Mouse (Mus musculus) thymus, adult 2 months (tissue): ENCODE results near the gene Rpl27. TPM values are rescaled to one million over a fixed set of nuclear protein-coding genes. Genes with fewer than 3 reads are reported as not detected.
"Not testable (repeated sequence)": the region's sequence is repeated elsewhere in the genome, so short reads cannot be mapped to it uniquely, and the experiment has no call there.

ENCODE experiments used
- DNase-seq: peaks from one replicate; pipeline ENCODE4 v3.0.0; 2021
- H3K27ac ChIP-seq: fragments of 200-500 bp; 2 replicates; pipeline ENCODE4 v1.5.1; 2012; ENCODE audit warnings: low read length, control low read depth; ENCODE audit not compliant: control insufficient read depth, insufficient read depth
- H3K27me3 ChIP-seq: fragments of 200-500 bp; 2 replicates; pipeline ENCODE4 v1.6.1; 2012; ENCODE audit warnings: mild to moderate bottlenecking, low read length, moderate library complexity, mixed read lengths; ENCODE audit not compliant: control insufficient read depth, insufficient read depth
- H3K36me3 ChIP-seq: fragments of 200-500 bp; 2 replicates; pipeline ENCODE4 v1.6.1; 2012; ENCODE audit warnings: mild to moderate bottlenecking, low read length, moderate library complexity; ENCODE audit not compliant: control insufficient read depth, insufficient read depth
- H3K4me1 ChIP-seq: fragments of 200-500 bp; replicated peaks from 2 replicates; pipeline ENCODE4 v1.6.1; 2012; ENCODE audit warnings: low read length; ENCODE audit not compliant: control insufficient read depth, insufficient read depth
- H3K4me3 ChIP-seq: fragments of 200-500 bp; 2 replicates; pipeline ENCODE4 v1.5.1; 2012; ENCODE audit warnings: mild to moderate bottlenecking, low read length, control low read depth, moderate library complexity; ENCODE audit not compliant: control insufficient read depth, insufficient read depth
- CTCF ChIP-seq: fragments of 200-500 bp; IDR thresholded peaks from 2 replicates; pipeline ENCODE4 v1.5.1; 2012; ENCODE audit warnings: mild to moderate bottlenecking, control low read depth, low read length, moderate library complexity, borderline replicate concordance; ENCODE audit not compliant: control insufficient read depth, poor library complexity, insufficient read depth; ENCODE audit errors: extremely low read depth
- POLR2A ChIP-seq: fragments of 200-500 bp; IDR thresholded peaks from 2 replicates; pipeline ENCODE4 v1.6.1; 2012; ENCODE audit warnings: mild to moderate bottlenecking, low read length, control low read depth, moderate library complexity; ENCODE audit not compliant: control insufficient read depth, poor library complexity, insufficient read depth; ENCODE audit errors: extremely low read depth
- WGBS: fragments of 180-500 bp; shearing (Covaris S2); methylation state at CpG from one replicate; pipeline ENCODE4 v1.1.7; 2018; 5-methylcytosine and 5-hydroxymethylcytosine counted together
- polyA plus RNA-seq: library from polyadenylated mRNA; depleted of rRNA; stranded (reverse); fragments of >200 nt; gene quantifications from 2 replicates; pipeline ENCODE4 v1.2.3, GENCODE M21; 2012

The Rpl27 gene
- polyA plus RNA-seq, 1 experiment, result 730 TPM

DNA sequence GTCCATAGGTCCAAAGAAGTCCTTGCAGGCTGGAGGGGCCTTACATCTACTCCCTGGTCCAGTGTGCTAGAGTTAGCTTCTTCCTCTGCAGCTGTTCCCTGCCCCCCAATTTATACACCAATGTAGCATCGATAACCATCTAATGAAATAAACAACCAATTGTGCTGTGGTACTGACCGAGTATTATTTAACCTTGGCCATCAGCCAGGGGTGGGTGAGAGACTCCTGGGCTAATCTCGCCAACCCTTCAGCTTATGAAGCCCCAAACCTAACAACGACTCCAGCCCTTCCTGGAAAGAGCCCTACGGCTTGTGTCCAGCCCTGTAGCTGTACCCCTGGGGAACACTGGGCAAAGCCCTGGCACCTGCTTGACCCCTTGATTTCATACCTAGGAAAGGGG is 32.2 kb downstream of the Rpl27 start:
- H3K27me3 ChIP-seq, result no peaks in the 10 kb centered on the region
- no peak overlapping the region for H3K27ac ChIP-seq
- H3K36me3 ChIP-seq, result no peaks in the 10 kb centered on the region
- H3K4me3 ChIP-seq, result no peak overlapping the region
- no peak for DNase-seq
- TF ChIP-seq POLR2A, result no peak
- TF ChIP-seq CTCF, result no peak
- 87% methylated on average over 5 of the region's 5 CpGs for WGBS
- no peaks in the 10 kb centered on the region for H3K4me1 ChIP-seq

DNA sequence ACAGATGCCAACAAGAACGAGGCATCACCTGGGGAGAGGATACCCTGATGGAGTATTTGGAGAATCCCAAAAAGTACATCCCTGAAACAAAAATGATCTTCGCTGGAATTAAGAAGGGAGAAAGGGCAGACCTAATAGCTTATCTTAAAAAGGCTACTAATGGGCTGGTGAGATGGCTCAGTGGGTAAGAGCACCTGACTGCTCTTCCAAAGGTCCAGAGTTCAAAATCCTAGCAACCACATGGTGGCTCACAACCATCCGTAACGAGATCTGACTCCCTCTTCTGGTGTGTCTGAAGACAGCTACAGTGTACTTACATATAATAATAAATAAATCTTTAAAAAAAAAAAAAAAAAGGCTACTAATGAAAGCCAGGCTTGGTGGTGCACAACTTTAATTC is 34.3 kb downstream of the Rpl27 start:
- H3K36me3 ChIP-seq, H3K27me3 ChIP-seq, H3K4me1 ChIP-seq, H3K27ac ChIP-seq, DNase-seq, H3K4me3 ChIP-seq: not testable (repeated sequence)
- 94% methylated on average over 4 of the region's 4 CpGs for WGBS

DNA sequence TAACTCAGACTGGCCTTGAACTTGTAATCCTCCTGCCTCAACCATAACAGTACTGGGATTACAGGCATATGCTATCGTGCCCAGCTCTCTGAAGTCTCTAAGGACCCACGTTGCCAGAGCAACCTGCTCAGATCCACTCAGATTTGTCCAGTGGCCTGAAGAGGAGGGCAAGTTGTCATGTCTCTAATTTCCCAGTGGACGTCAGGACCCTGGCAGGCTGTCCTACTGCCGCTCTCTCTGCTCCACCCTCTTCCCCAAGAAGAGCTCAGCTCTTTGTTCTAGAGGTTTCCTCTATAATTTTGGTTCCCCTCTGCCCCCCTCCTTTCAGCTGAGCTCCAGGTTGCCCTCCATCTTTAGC is 35.1 kb downstream of the Rpl27 start:
- Histone ChIP-seq H3K36me3 (no peaks in the 10 kb centered on the region), H3K4me3 (no peak overlapping the region), H3K27ac (no peak overlapping the region), H3K4me1 (no peaks in the 10 kb centered on the region), H3K27me3 (no peaks in the 10 kb centered on the region)
- TF ChIP-seq CTCF, result no peak
- no peak for TF ChIP-seq POLR2A
- WGBS, result 56% methylated on average over 4 of the region's 4 CpGs
- no peak for DNase-seq

DNA sequence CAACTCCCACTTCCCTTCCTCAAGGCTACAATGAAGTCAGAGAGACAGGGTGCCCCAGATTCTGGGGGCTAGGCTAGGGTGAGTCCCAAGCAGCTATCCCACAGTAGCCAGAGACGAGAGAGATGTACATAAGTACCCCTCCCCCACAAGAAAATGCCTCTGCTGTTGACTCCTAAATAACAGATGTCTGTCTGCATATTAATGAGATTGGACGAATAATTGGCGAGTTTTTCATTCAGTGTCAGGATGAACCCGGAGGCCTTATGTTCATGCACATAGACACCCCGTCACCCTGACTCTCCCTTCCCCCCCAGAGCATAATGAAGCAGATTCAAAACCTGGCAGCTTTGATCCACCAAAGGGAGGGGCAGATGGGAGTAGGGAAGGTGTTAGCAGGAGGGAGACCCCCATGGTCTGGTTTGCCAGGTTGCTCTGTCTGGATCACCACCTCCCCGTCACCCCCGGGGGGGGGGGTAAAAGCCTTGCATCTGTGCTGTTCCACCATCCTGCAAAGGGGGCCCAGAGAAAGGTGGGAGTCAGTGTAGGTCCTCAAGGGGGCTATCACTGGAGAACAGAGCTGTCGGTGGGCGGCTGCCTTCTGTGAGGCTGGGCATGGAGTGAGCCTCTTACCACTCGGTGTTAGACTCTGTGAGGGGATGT is 35.6 kb downstream of the Rpl27 start:
- 89% methylated on average over 10 of the region's 10 CpGs for WGBS

DNA sequence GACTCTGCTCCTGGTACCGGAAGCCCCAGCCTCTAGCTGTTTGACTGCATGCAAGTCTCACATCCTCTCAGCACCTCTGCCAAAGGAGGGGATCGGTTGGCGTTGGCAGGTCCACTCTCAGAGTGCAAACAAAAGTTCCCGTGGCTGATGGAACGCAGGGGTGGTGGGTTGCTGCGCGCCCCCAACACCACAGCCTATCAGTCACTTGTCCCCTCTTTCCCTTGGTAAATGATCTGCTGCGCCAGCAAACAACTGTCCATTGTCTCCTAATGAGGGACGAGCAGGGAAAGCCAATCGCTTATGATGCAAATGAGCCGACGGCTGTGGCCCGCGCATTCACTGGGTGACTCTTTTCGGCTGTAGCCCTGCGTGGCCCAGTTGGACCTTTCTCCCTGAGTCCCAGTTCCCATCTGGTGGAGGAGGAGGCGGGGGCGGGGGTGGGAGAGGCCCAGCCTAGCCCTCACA is 37.1 kb downstream of the Rpl27 start:
- Histone ChIP-seq H3K4me1 (no peaks in the 10 kb centered on the region), H3K36me3 (no peaks in the 10 kb centered on the region), H3K4me3 (no peak overlapping the region), H3K27me3 (no peaks in the 10 kb centered on the region), H3K27ac (no peak overlapping the region)
- WGBS, result 59% methylated on average over 18 of the region's 18 CpGs
- no peak for TF ChIP-seq POLR2A
- no peak for TF ChIP-seq CTCF
- no peak for DNase-seq

More for the DNA sequence above, 35.6 kb downstream of the Rpl27 start:
- H3K27me3 ChIP-seq, result no peaks in the 10 kb centered on the region
- TF ChIP-seq POLR2A (no peak), CTCF (no peak)
- H3K4me1 ChIP-seq, result no peaks in the 10 kb centered on the region
- H3K36me3 ChIP-seq, result no peaks in the 10 kb centered on the region
- no peak for DNase-seq
- H3K4me3 ChIP-seq, result no peak overlapping the region
- H3K27ac ChIP-seq, result no peak overlapping the region

DNA sequence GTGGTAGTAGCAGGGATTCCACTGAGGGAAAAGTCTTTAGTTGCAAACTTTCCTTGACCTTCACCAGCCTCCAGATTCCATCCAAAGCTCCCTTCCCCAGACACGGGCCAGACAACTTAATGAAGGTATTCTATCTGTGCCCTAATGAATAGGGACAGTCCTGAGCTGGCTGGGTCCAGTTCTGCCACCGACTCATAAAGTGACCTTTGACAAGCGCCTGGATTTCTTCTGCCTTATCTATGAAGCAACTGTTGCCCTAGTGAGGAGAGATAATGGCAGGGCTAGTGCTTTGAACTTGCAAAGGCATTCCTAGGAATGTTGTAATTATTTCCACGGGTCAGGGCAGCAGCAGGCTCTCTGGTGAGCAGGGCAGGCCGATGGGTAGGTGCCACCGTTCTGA is 38.8 kb downstream of the Rpl27 start:
- H3K36me3 ChIP-seq, result no peaks in the 10 kb centered on the region
- WGBS, result 83% methylated on average over 6 of the region's 6 CpGs
- H3K27me3 ChIP-seq, result no peaks in the 10 kb centered on the region
- no peak overlapping the region; the same call in 1 of the 2 replicates for H3K27ac ChIP-seq
- TF ChIP-seq CTCF, result no peak
- TF ChIP-seq POLR2A, result no peak
- H3K4me3 ChIP-seq, result no peak overlapping the region
- no peak for DNase-seq
- H3K4me1 ChIP-seq, result no peaks in the 10 kb centered on the region

DNA sequence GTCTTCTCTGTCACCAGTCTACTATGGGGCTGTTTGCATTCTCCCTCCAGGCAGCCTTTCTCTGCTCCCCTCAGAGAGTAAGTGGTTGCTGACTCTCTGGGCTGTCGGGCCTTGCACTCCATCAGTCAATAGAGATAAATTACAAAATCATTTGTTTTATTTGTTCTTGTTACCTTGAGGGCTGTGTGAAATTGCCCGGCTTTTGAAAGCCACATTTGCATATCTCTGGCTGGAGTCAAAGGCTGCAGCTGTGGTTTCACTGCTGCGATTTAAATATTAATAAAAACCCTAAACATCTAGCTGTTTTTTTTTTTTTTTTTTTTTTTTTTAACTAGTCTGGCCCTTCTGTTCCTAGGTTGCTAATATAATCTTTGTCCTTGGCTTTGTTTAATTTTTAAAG is 41.7 kb downstream of the Rpl27 start:
- no peaks in the 10 kb centered on the region for H3K4me1 ChIP-seq
- 87% methylated on average over 3 of the region's 3 CpGs for WGBS
- no peak for DNase-seq
- no peak overlapping the region for H3K27ac ChIP-seq
- no peak for TF ChIP-seq CTCF
- TF ChIP-seq POLR2A, result no peak
- peaks cover 8% of the 10 kb centered on the region for H3K36me3 ChIP-seq
- H3K4me3 ChIP-seq, result no peak overlapping the region
- H3K27me3 ChIP-seq, result no peaks in the 10 kb centered on the region
